Mouse (Mus musculus) liver, embryonic 14.5 days (tissue): ENCODE measurements around the gene Pax3. TPM values are rescaled to one million over a fixed set of nuclear protein-coding genes. Genes with fewer than 3 reads are reported as not detected.
A peak's percentile ranks its signal among the peaks of the same experiment; 100 is the strongest.

Experiments
- ATAC-seq: fragments of 200-750 bp; cut with Nextera tagmentation; 2 replicates; pipeline ENCODE4 v1.8.0; 2017; ENCODE audit warnings: moderate number of reproducible peaks, mild to moderate bottlenecking, moderate library complexity; ENCODE audit not compliant: insufficient read depth
- DNase-seq, 3 experiments: peaks; one replicate each; pipeline ENCODE4 v3.0.0-alpha.2; 2012 to 2013; ENCODE audit warnings: low read depth in 3 of 3, low spot score in 3 of 3
- H3K27ac ChIP-seq: fragments of 300-500 bp; sonication (generic); 2 replicates; pipeline ENCODE4 v1.5.1; 2014; ENCODE audit warnings: moderate library complexity, mild to moderate bottlenecking, control low read depth, inconsistent platforms
- H3K27me3 ChIP-seq: fragments of 300-500 bp; sonication (generic); 2 replicates; pipeline ENCODE4 v1.6.1; 2014; ENCODE audit warnings: mild to moderate bottlenecking, low read length, moderate library complexity; ENCODE audit not compliant: control insufficient read depth, insufficient read depth
- H3K36me3 ChIP-seq: fragments of 300-500 bp; sonication (generic); replicated peaks from 2 replicates; pipeline ENCODE4 v1.6.1; 2014; ENCODE audit warnings: low read depth; ENCODE audit not compliant: control insufficient read depth, insufficient read depth
- H3K4me1 ChIP-seq, 2 experiments: fragments of 200-500 bp in 1 of 2; fragments of 300-500 bp in 1 of 2; sonication (generic) in 1 of 2; replicated peaks; 2 replicates each; pipeline ENCODE4 v1.6.1; 2012 to 2014; ENCODE audit warnings: antibody characterized with exemption in 1 of 2, inconsistent platforms in 1 of 2, low read length in 1 of 2; ENCODE audit not compliant: control insufficient read depth in 2 of 2, insufficient read depth in 2 of 2
- H3K4me2 ChIP-seq: fragments of 300-500 bp; sonication (generic); 2 replicates; pipeline ENCODE4 v1.6.1; 2014; ENCODE audit warnings: low read depth, mild to moderate bottlenecking, control low read depth, moderate library complexity
- H3K4me3 ChIP-seq, 2 experiments: fragments of 200-500 bp in 1 of 2; fragments of 300-500 bp in 1 of 2; sonication (generic) in 1 of 2; 2 replicates each; pipeline ENCODE4 v1.5.1; 2012 to 2014; ENCODE audit warnings: low read depth in 2 of 2, low read length in 2 of 2, mild to moderate bottlenecking in 2 of 2, control low read depth in 1 of 2, inconsistent platforms in 1 of 2, moderate library complexity in 1 of 2; ENCODE audit not compliant: insufficient read depth in 1 of 2
- H3K9ac ChIP-seq: fragments of 300-500 bp; sonication (generic); replicated peaks from 2 replicates; pipeline ENCODE4 v1.6.1; 2014; ENCODE audit warnings: mild to moderate bottlenecking, control low read depth, moderate library complexity
- H3K9me3 ChIP-seq: fragments of 300-500 bp; sonication (generic); 2 replicates; pipeline ENCODE4 v1.6.1; 2016; ENCODE audit warnings: low read length, mixed read lengths; ENCODE audit not compliant: control insufficient read depth
- CTCF ChIP-seq: IDR thresholded peaks from 2 replicates; pipeline ENCODE4 v1.5.1; 2016; ENCODE audit warnings: antibody characterized with exemption, low read depth, control low read depth
- EP300 ChIP-seq: IDR thresholded peaks from 2 replicates; pipeline ENCODE4 v1.6.1; 2016; ENCODE audit warnings: antibody characterized with exemption, low read depth
- WGBS: fragments of 180-500 bp; shearing (Covaris S2); extraction: QIAGEN DNeasy Blood & Tissue Kit; methylation state at CpG from one replicate; pipeline ENCODE4 v1.1.7; 2014; ENCODE audit not compliant: insufficient replicate concordance; 5-methylcytosine and 5-hydroxymethylcytosine counted together
- polyA plus RNA-seq, 2 experiments: library from polyadenylated mRNA; depleted of rRNA in 1 of 2; stranded (reverse) in 1 of 2; unstranded in 1 of 2; fragments of >200 nt; fragmentation: Nextera tagmentation in 1 of 2; extraction: Ambion mirVana in 1 of 2; gene quantifications; 2 replicates each; pipeline versions ENCODE4 v1.2.1 to v1.2.3; 2012 to 2014

The Pax3 gene
- polyA plus RNA-seq, 2 experiments = not detected

DNA sequence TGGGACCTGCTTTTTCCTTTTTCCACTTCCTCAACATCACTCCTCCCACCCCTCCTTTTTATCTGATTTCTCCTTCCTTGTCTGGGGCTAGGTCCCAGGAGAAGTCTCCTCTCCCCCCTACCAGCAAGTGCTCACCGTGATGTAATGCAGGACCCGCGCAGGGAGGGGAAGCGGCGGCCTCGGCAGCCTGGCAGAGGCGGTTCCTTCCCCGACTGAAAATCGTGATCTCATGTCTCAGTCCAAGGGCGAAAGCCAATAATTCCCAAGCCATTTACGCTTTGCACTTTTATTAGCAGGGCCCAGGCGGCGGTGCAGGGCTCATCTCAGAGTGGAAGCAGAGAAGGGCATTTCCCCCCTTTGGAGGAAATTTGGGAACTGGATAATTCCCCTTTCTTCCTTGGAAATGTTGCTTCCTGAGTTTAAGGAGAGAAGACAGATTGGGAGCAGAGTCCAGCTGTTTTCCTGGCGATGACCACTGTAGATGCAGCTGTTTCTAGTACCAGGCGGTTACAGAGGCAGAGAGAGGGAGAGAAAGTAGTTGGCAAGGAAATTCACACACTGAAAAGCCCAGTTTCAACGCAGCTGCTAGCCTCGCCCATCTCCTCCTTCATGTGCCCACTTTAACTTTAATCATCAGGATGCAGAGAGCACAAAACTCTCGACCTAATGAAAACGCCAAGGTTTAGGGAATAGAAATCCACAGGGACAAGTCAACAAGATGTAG, 21.3 kb upstream of the Pax3 start:
- Histone ChIP-seq H3K4me2 (no peak overlapping the region), H3K9me3 (no peaks in the 10 kb centered on the region), H3K27ac (no peak overlapping the region), H3K9ac (no peak overlapping the region), H3K4me1 (no peaks in the 10 kb centered on the region), H3K36me3 (no peaks in the 10 kb centered on the region), H3K27me3 (peaks cover 60% of the 10 kb centered on the region), H3K4me3 (no peak overlapping the region)
- WGBS = 2% methylated on average over 19 of the region's 19 CpGs
- TF ChIP-seq CTCF = no peak
- no peak for TF ChIP-seq EP300
- ATAC-seq = no peak
- no peak for DNase-seq

DNA sequence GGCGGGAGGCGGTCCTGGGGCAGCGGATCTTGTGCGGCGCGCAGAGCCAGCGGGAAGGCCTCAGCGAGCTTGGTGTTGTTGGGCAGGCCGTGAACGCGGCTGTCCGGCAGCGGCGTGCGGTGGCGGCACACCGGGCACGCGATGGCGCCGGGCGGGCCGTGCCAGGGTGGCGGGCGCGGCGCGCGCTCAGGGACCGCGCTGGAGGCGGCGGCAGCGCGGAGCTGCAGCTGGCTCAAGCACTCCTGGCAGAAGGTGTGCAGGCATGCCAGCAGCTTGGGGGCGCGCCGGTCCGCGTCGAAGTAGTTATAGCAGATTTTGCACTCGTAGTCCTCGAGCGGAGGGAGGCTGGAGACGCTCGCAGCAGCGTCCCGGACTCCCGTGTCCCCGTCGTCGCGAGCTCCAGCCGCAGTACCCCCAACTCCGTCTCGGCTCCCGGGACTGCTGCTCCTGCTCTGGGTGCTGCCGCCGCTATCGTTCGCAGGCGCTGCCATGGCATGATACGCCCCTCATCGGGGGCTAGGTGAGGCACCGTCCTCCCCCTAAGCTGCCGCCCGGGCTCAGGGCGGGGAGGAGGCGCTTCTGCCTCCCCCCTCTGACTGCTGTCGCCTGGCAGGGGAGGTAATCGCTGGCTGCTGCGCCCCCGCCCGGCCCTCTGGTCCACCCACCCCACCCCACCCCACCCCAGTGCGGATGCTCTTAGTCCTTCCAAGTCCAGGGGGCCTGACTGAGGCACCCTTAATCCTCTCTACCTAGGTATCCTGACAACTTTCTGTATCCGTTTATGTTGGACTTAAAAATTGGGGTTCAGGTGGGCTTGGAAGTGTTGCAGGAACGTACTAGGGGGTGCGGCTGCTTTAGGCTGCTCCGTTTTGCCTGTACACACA, 20.5 kb upstream of the Pax3 start:
- Histone ChIP-seq H3K27ac (no peak overlapping the region), H3K9me3 (no peaks in the 10 kb centered on the region), H3K4me3 (peak overlapping the region in 1 of 2 experiments; percentile 19; a peak in 2 of 4 replicates), H3K9ac (no peak overlapping the region), H3K36me3 (no peaks in the 10 kb centered on the region), H3K4me2 (peak overlapping the region; percentile 47), H3K4me1 (no peaks in the 10 kb centered on the region), H3K27me3 (peaks cover 68% of the 10 kb centered on the region)
- TF ChIP-seq EP300 = no peak
- TF ChIP-seq CTCF = no peak
- no peak for DNase-seq
- WGBS = 1% methylated on average over 75 of the region's 79 CpGs
- ATAC-seq = no peak

DNA sequence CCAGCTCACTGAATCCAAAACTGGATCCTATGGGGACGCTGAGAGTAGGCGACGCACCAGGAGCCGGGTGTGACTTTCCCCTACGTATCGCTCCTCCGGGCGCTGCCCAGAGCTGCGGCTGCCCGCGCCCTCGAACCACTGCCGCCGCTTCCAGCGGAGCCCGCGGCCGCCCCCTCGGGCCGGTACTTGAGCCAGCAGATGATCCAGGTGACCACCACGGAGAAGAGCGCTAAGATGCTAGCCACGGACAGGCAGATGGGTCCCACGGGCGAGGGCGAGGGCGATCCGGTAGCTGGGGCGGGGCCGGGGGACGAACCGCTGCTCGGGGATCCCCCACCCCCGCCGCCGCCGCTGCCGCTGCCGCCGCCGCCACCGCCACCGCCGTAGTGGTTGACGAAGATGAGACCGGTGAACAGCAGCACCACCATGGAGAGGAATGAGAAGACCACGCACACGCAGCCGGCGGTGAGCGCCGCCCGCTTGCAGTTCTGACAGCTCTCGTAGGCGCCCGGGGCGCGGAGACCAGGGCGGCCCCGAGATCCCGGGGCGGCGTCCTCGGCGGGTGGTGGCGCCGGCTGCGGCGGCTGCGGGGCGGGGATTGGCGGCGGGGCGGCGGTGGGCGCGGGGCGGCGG, 19.7 kb upstream of the Pax3 start:
- H3K4me3 ChIP-seq = peak overlapping the region in 1 of 2 experiments; percentile 19; a peak in 2 of 4 replicates
- no peaks in the 10 kb centered on the region for H3K9me3 ChIP-seq
- H3K27me3 ChIP-seq = peaks cover 76% of the 10 kb centered on the region
- H3K27ac ChIP-seq = no peak overlapping the region
- peak overlapping the region; percentile 47 for H3K4me2 ChIP-seq
- under 1% methylated on average over 75 of the region's 79 CpGs for WGBS
- no peak for TF ChIP-seq CTCF
- TF ChIP-seq EP300 = no peak
- no peak for DNase-seq
- no peak overlapping the region for H3K9ac ChIP-seq
- no peaks in the 10 kb centered on the region for H3K36me3 ChIP-seq
- ATAC-seq = no peak
- no peaks in the 10 kb centered on the region for H3K4me1 ChIP-seq

DNA sequence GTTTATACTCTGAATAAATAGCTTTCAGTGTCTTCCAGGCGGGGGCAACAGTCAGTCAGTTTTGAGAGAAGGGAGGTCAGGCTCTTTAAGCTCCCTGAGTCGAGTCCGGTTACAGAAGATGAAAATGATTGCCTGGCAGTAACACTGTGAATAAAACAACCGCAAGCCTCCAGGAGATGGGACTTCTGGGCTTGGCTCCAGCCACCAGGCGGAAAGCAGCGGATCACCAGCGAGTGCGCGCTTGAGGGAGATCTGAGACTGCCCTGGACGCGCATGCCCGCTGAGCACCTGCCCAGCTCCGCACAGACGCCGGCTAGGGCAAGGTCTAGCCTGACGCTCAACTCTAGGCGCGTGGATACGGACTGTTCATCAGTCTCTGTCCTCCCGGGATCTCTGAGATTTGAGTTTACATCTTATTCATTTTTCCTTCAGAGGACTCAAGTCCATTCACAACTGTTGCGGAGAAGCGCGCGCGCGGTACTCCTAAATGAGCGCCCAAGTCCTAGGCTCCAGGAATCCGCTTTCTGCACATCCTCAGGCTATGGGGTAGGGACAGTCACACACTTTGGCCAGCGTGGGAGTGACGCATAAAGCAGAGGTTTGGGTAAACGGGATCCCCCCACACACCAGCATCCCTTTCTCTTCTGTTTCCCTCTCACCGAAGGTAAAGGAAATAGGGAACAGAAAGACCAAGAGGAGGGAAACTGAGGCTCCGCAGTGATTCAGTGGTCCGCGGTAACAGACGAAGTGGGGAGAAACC, 19.0 kb upstream of the Pax3 start:
- Histone ChIP-seq H3K4me2 (0 out of 2 replicates have a peak overlapping the region, but pooled peaks have one; percentile 3), H3K4me3 (no peak overlapping the region), H3K4me1 (no peaks in the 10 kb centered on the region), H3K36me3 (no peaks in the 10 kb centered on the region), H3K9ac (no peak overlapping the region), H3K27me3 (peaks cover 83% of the 10 kb centered on the region), H3K27ac (no peak overlapping the region), H3K9me3 (no peaks in the 10 kb centered on the region)
- WGBS = 2% methylated on average over 36 of the region's 36 CpGs
- DNase-seq = no peak
- no peak for ATAC-seq
- TF ChIP-seq EP300 (no peak), CTCF (no peak)
